Mouse (Mus musculus) lung, embryonic 16.5 days (tissue): ENCODE data around the gene Nup210. TPM values are rescaled to one million over a fixed set of nuclear protein-coding genes. Genes with fewer than 3 reads are reported as not detected.

Experiments
- ATAC-seq: fragments of 200-750 bp; cut with Nextera tagmentation; 2 replicates; pipeline ENCODE4 v1.8.0; 2017; ENCODE audit warnings: low read depth, mild to moderate bottlenecking, moderate library complexity
- H3K27ac ChIP-seq: fragments of 300-500 bp; sonication (generic); 2 replicates; pipeline ENCODE4 v1.5.1; 2014; ENCODE audit warnings: mild to moderate bottlenecking, control low read depth, low read length
- H3K27me3 ChIP-seq: fragments of 300-500 bp; sonication (generic); 2 replicates; pipeline ENCODE4 v1.6.1; 2014; ENCODE audit warnings: low read depth, low read length, mixed read lengths; ENCODE audit not compliant: control insufficient read depth, insufficient read depth
- H3K36me3 ChIP-seq: fragments of 300-500 bp; sonication (generic); 2 replicates; pipeline ENCODE4 v1.6.1; 2014; ENCODE audit warnings: low read length; ENCODE audit not compliant: control insufficient read depth, insufficient read depth
- H3K4me1 ChIP-seq: fragments of 300-500 bp; sonication (generic); replicated peaks from 2 replicates; pipeline ENCODE4 v1.6.1; 2014; ENCODE audit warnings: low read length, mixed read lengths; ENCODE audit not compliant: control insufficient read depth, insufficient read depth
- H3K4me2 ChIP-seq: fragments of 300-500 bp; sonication (generic); 2 replicates; pipeline ENCODE4 v1.6.1; 2014; ENCODE audit warnings: low read depth, low read length, control low read depth
- H3K4me3 ChIP-seq: fragments of 300-500 bp; sonication (generic); 2 replicates; pipeline ENCODE4 v1.5.1; 2014; ENCODE audit warnings: mild to moderate bottlenecking, low read length, control low read depth
- H3K9ac ChIP-seq: fragments of 300-500 bp; sonication (generic); 2 replicates; pipeline ENCODE4 v1.6.1; 2014; ENCODE audit warnings: low read length, control low read depth
- H3K9me3 ChIP-seq: fragments of 300-500 bp; sonication (generic); 2 replicates; pipeline ENCODE4 v1.6.1; 2016; ENCODE audit warnings: low read length; ENCODE audit not compliant: control insufficient read depth
- WGBS: fragments of 180-500 bp; shearing (Covaris S2); extraction: QIAGEN DNeasy Blood & Tissue Kit; methylation state at CpG from one replicate; pipeline ENCODE4 v1.1.7; 2014; 5-methylcytosine and 5-hydroxymethylcytosine counted together
- polyA plus RNA-seq: library from polyadenylated mRNA; unstranded; fragments of >200 nt; fragmentation: Nextera tagmentation; extraction: Ambion mirVana; gene quantifications from 2 replicates; pipeline ENCODE4 v1.2.1, GENCODE M21; 2015

Gene Nup210
- polyA plus RNA-seq, 1 experiment from 2014 or later: 29.0 TPM

GRCm38 (mm10) chr6:91028256-91028655 is 88.4 kb downstream of the Nup210 start:
- Histone ChIP-seq H3K4me3 (no peak overlapping the region), H3K27me3 (no peaks in the 10 kb centered on the region), H3K9me3 (no peaks in the 10 kb centered on the region), H3K4me1 (no peaks in the 10 kb centered on the region), H3K36me3 (no peaks in the 10 kb centered on the region), H3K9ac (no peak overlapping the region), H3K27ac (no peak overlapping the region), H3K4me2 (no peak overlapping the region)
- WGBS: 85% methylated on average over 5 of the region's 5 CpGs
- no peak for ATAC-seq

- H3K4me1 ChIP-seq: no peaks in the 10 kb centered on the region
- no peak overlapping the region for H3K4me3 ChIP-seq
- H3K27ac ChIP-seq: no peak overlapping the region
- H3K27me3 ChIP-seq: no peaks in the 10 kb centered on the region
- no peaks in the 10 kb centered on the region for H3K9me3 ChIP-seq
- no peak overlapping the region for H3K4me2 ChIP-seq
- WGBS: 69% methylated on average over 7 of the region's 7 CpGs
- no peaks in the 10 kb centered on the region for H3K36me3 ChIP-seq
- ATAC-seq: no peak
- no peak overlapping the region for H3K9ac ChIP-seq
These were observed 95.8 kb downstream of the Nup210 start for GRCm38 (mm10) chr6:91020810-91021209.

GRCm38 (mm10) chr6:91016600-91017230 is 99.9 kb downstream of the Nup210 start:
- no peaks in the 10 kb centered on the region for H3K4me1 ChIP-seq
- no peaks in the 10 kb centered on the region for H3K27me3 ChIP-seq
- H3K4me3 ChIP-seq: no peak overlapping the region
- no peak overlapping the region for H3K9ac ChIP-seq
- no peaks in the 10 kb centered on the region for H3K9me3 ChIP-seq
- H3K36me3 ChIP-seq: no peaks in the 10 kb centered on the region
- ATAC-seq: no peak
- no peak overlapping the region for H3K27ac ChIP-seq
- no peak overlapping the region for H3K4me2 ChIP-seq
- 65% methylated on average over 7 of the region's 7 CpGs for WGBS

GRCm38 (mm10) chr6:91014198-91014958 is 102.3 kb downstream of the Nup210 start:
- H3K27ac ChIP-seq: no peak overlapping the region

GRCm38 (mm10) chr6:91012458-91012857 is 104.2 kb downstream of the Nup210 start:
- Histone ChIP-seq H3K4me2 (no peak overlapping the region), H3K4me1 (no peaks in the 10 kb centered on the region), H3K27me3 (no peaks in the 10 kb centered on the region), H3K9me3 (no peaks in the 10 kb centered on the region), H3K4me3 (no peak overlapping the region), H3K9ac (no peak overlapping the region), H3K36me3 (no peaks in the 10 kb centered on the region), H3K27ac (no peak overlapping the region)
- WGBS: 55% methylated on average over 3 of the region's 3 CpGs
- peak; percentile 80 for ATAC-seq

More at GRCm38 (mm10) chr6:91014198-91014958, 102.3 kb downstream of the Nup210 start:
- Histone ChIP-seq H3K9ac (no peak overlapping the region), H3K27me3 (no peaks in the 10 kb centered on the region), H3K4me3 (no peak overlapping the region), H3K4me1 (no peaks in the 10 kb centered on the region), H3K9me3 (no peaks in the 10 kb centered on the region), H3K36me3 (no peaks in the 10 kb centered on the region), H3K4me2 (no peak overlapping the region)
- ATAC-seq: peak; percentile 19; the same call in 1 of the 2 replicates
- WGBS: 57% methylated on average over 9 of the region's 9 CpGs

- 36% methylated on average over 4 of the region's 4 CpGs for WGBS
- H3K4me3 ChIP-seq: no peak overlapping the region
- ATAC-seq: no peak
- H3K9ac ChIP-seq: no peak overlapping the region
- H3K27ac ChIP-seq: no peak overlapping the region
- H3K36me3 ChIP-seq: no peaks in the 10 kb centered on the region
- no peak overlapping the region for H3K4me2 ChIP-seq
- H3K27me3 ChIP-seq: no peaks in the 10 kb centered on the region
- H3K4me1 ChIP-seq: no peaks in the 10 kb centered on the region
- H3K9me3 ChIP-seq: no peaks in the 10 kb centered on the region
These were observed 105.1 kb downstream of the Nup210 start for GRCm38 (mm10) chr6:91011568-91011967.

- Histone ChIP-seq H3K36me3 (no peaks in the 10 kb centered on the region), H3K4me3 (no peak overlapping the region), H3K4me1 (no peaks in the 10 kb centered on the region), H3K9ac (no peak overlapping the region), H3K27ac (no peak overlapping the region), H3K9me3 (no peaks in the 10 kb centered on the region), H3K4me2 (no peak overlapping the region), H3K27me3 (no peaks in the 10 kb centered on the region)
- no peak for ATAC-seq
- 73% methylated on average over 3 of the region's 3 CpGs for WGBS
These were observed 108.3 kb downstream of the Nup210 start for GRCm38 (mm10) chr6:91008284-91008830.

- WGBS: 47% methylated on average over 2 of the region's 2 CpGs
- no peaks in the 10 kb centered on the region for H3K27me3 ChIP-seq
These were observed 109.4 kb downstream of the Nup210 start for GRCm38 (mm10) chr6:91007207-91007606.

GRCm38 (mm10) chr6:91004157-91004556 is 112.5 kb downstream of the Nup210 start:
- 80% methylated on average over 2 of the region's 2 CpGs for WGBS
- H3K4me1 ChIP-seq: no peaks in the 10 kb centered on the region; the same call in 1 of the 2 replicates
- H3K27me3 ChIP-seq: no peaks in the 10 kb centered on the region
- no peaks in the 10 kb centered on the region for H3K9me3 ChIP-seq
- no peak overlapping the region for H3K9ac ChIP-seq
- no peak overlapping the region for H3K27ac ChIP-seq
- no peaks in the 10 kb centered on the region for H3K36me3 ChIP-seq
- no peak overlapping the region for H3K4me3 ChIP-seq
- H3K4me2 ChIP-seq: no peak overlapping the region
- no peak for ATAC-seq

More at GRCm38 (mm10) chr6:91007207-91007606, 109.4 kb downstream of the Nup210 start:
- H3K36me3 ChIP-seq: no peaks in the 10 kb centered on the region
- no peak overlapping the region for H3K4me2 ChIP-seq
- no peaks in the 10 kb centered on the region for H3K9me3 ChIP-seq
- H3K4me3 ChIP-seq: no peak overlapping the region
- H3K9ac ChIP-seq: no peak overlapping the region
- no peaks in the 10 kb centered on the region for H3K4me1 ChIP-seq
- no peak for ATAC-seq
- H3K27ac ChIP-seq: no peak overlapping the region
